Mouse (Mus musculus): ENCODE measurements around the gene Pitpna.

GRCm38 (mm10) chr11:75669853-75670200 lies 81.9 kb downstream of the Pitpna start:
- TF ChIP-seq CTCF (IDR thresholded peaks at IDR 0.05; ENCODE audit: borderline replicate concordance, insufficient read depth, low read length): no peak
- no peak for TF ChIP-seq POLR2A (IDR thresholded peaks at IDR 0.05; ENCODE audit: low read depth, low read length)

Data from embryonic fibroblast, embryonic 13.5 days (primary cell).